Mouse (Mus musculus): ENCODE results near the gene Rpl3l. TPM values are rescaled to one million over a fixed set of nuclear protein-coding genes. Genes with fewer than 3 reads are reported as not detected.

The Rpl3l gene
- total and polyA plus RNA-seq, 3 experiments, result 0.12 to 0.24 TPM; not detected in 1

DNA sequence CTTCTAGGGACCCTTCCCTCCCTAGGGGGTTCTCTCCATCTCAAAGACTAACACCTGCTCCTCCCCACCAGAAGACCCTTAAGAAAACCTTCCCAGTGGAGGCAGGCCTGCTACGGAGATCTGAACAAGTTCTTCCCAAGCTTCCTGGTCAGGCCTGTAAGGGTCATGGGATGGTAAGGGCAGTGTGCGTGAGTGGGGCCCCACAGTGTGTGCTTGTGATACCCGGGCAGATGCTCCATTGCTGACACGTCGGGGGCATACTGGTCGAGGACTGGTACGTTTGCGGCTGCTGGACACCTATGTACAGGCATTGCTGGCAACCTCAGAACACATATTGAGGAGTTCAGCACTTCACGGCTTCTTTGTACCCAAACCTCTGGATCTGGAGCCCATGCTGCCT lies 28.9 kb upstream of the Rpl3l start:
- no peak for DNase-seq (ENCODE audit: low read depth, low spot score)
- Histone ChIP-seq H3K27me3 (ENCODE audit: control insufficient read depth in 1 of 2, insufficient read depth in 2 of 2, low read length in 2 of 2) (no peaks in the 10 kb centered on the region), H3K9ac (ENCODE audit: control insufficient read depth, low read depth, low read length, poor library complexity, severe bottlenecking) (no peak overlapping the region), H3K27ac (ENCODE audit: control insufficient read depth, low read depth, low read length) (no peak overlapping the region), H3K4me1 (ENCODE audit: control insufficient read depth in 1 of 2, insufficient read depth in 2 of 2, low read length in 2 of 2) (peaks cover 2 to 6% of the 10 kb centered on the region in 2 experiments; a peak in 1 of 4 replicates), H3K79me2 (ENCODE audit: control insufficient read depth, insufficient read depth, low read length, poor library complexity) (peaks cover 8% of the 10 kb centered on the region), H3K9me3 (replicated peaks; ENCODE audit: insufficient read depth, low read length) (no peaks in the 10 kb centered on the region), H3K4me3 (ENCODE audit: control insufficient read depth in 1 of 2, insufficient read depth in 1 of 2, low read depth in 2 of 2, low read length in 2 of 2) (no peak overlapping the region), H3K36me3 (ENCODE audit: control insufficient read depth in 1 of 2, insufficient read depth in 2 of 2, low read length in 2 of 2) (peaks cover 0 to 2% of the 10 kb centered on the region in 2 experiments; a peak in 2 of 4 replicates)
- TF ChIP-seq POLR2A (IDR thresholded peaks at IDR 0.05; ENCODE audit: control insufficient read depth in 1 of 2, insufficient read depth in 1 of 2, low read depth in 1 of 2, low read length in 2 of 2, poor library complexity in 1 of 2), result peak in 1 of 2 experiments; percentile 18; a peak in 1 of 4 replicates
- TF ChIP-seq MYC (IDR thresholded peaks at IDR 0.05; ENCODE audit: low read depth, low read length), result no peak

DNA sequence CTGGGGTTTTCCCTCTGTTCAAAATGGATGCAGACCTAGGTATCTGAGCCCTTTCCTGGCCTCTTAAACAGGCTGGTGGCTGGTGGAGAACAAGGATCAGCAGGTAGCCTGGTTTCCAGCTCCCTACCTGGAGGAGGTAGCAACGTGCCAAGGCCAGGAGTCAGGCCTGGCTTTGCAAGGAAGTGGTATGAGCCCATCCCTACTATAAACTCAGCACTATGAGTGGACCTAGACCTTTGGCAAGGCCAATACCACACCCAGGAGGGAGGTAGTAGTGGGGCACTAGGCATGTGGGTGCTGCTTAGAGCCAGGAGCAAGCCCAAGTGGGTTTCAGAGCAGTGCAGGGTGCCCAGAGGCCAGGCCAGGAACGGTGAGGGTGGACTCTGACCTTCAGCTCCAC lies 28.1 kb upstream of the Rpl3l start:
- no peaks in the 10 kb centered on the region for H3K27me3 ChIP-seq (ENCODE audit: control insufficient read depth in 1 of 2, insufficient read depth in 2 of 2, low read length in 2 of 2)
- TF ChIP-seq ZKSCAN1 (IDR thresholded peaks at IDR 0.05; ENCODE audit: low read depth, low read length), result no peak
- TF ChIP-seq ZC3H11A (IDR thresholded peaks at IDR 0.05; ENCODE audit: low read depth, low read length), result no peak
- no peak for TF ChIP-seq POLR2AphosphoS5 (IDR thresholded peaks at IDR 0.05; ENCODE audit: borderline replicate concordance, low read depth, low read length)
- TF ChIP-seq EP300 (IDR thresholded peaks at IDR 0.05; ENCODE audit: low read depth in 1 of 2, low read length in 2 of 2), result no peak
- TF ChIP-seq ELF1 (IDR thresholded peaks at IDR 0.05; ENCODE audit: low read depth, low read length), result no peak
- no peak for TF ChIP-seq MAX (IDR thresholded peaks at IDR 0.05; ENCODE audit: low read length)
- TF ChIP-seq BHLHE40 (IDR thresholded peaks at IDR 0.05; ENCODE audit: borderline replicate concordance, low read depth, low read length), result no peak
- TF ChIP-seq CHD1 (IDR thresholded peaks at IDR 0.05; ENCODE audit: low read depth, low read length), result no peak
- no peak for TF ChIP-seq SIN3A (IDR thresholded peaks at IDR 0.05; ENCODE audit: low read length)
- no peak for TF ChIP-seq TBP (IDR thresholded peaks at IDR 0.05; ENCODE audit: low read depth, low read length)
- TF ChIP-seq ZNF384 (IDR thresholded peaks at IDR 0.05; ENCODE audit: low read depth, low read length), result no peak
- no peak for TF ChIP-seq JUND (IDR thresholded peaks at IDR 0.05; ENCODE audit: low read depth, low read length)
- no peak for TF ChIP-seq MAFK (IDR thresholded peaks at IDR 0.05; ENCODE audit: borderline replicate concordance, low read depth, low read length)
- no peak for TF ChIP-seq SMC3 (IDR thresholded peaks at IDR 0.05; ENCODE audit: low read depth, low read length)
- no peak for TF ChIP-seq KAT2A (conservative IDR thresholded peaks at IDR 0.05; ENCODE audit: low read depth, low read length)
- no peaks in the 10 kb centered on the region for H3K9me3 ChIP-seq (replicated peaks; ENCODE audit: insufficient read depth, low read length)
- no peak overlapping the region for H3K9ac ChIP-seq (ENCODE audit: control insufficient read depth, low read depth, low read length, poor library complexity, severe bottlenecking)
- no peak overlapping the region for H3K4me3 ChIP-seq (ENCODE audit: control insufficient read depth in 1 of 2, insufficient read depth in 1 of 2, low read depth in 2 of 2, low read length in 2 of 2)
- H3K4me1 ChIP-seq (ENCODE audit: control insufficient read depth in 1 of 2, insufficient read depth in 2 of 2, low read length in 2 of 2), result peaks cover 2 to 6% of the 10 kb centered on the region in 2 experiments; a peak in 1 of 4 replicates
- no peak overlapping the region for H3K27ac ChIP-seq (ENCODE audit: control insufficient read depth, low read depth, low read length)
- DNase-seq (ENCODE audit: low read depth, low spot score), result no peak
- peaks cover 8% of the 10 kb centered on the region for H3K79me2 ChIP-seq (ENCODE audit: control insufficient read depth, insufficient read depth, low read length, poor library complexity)
- peaks cover 0 to 2% of the 10 kb centered on the region in 2 experiments; a peak in 2 of 4 replicates for H3K36me3 ChIP-seq (ENCODE audit: control insufficient read depth in 1 of 2, insufficient read depth in 2 of 2, low read length in 2 of 2)

Measured in MEL (cell line).